Mouse (Mus musculus) frontal cortex, adult 2 months (tissue): ENCODE measurements at regions not wholly inside any gene's neighbourhood (a gene's known extent, or its start where the extent isn't known, plus 50 kb on each side); places are given as distances from the start of the nearest gene placed in this dataset.

Experiments
- DNase-seq, 2 experiments: peaks; one replicate each; pipeline ENCODE4 v3.0.0; 2022; ENCODE audit warnings: low spot score in 1 of 2; ENCODE audit errors: extremely low spot score in 1 of 2

DNA sequence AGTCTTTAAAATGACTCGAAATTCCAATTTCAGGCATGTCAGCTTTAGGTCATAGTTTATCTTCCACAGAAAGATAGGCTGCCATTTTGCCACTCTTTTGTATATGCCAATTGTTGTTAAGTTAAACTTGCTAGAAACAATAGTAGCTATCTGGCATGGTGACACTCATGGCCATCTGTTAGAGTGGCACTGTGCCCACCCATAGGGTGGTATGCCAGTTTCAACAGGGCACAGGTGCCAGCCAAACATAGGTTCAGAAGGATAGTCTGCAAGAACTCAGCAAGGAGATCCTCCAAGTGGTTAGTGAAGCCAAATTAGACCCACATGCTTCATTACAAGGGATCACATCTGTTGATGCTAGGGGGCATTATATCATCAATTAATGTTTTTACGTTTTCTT, 135.8 kb upstream of the Gm6812 start:
- no peak for DNase-seq

DNA sequence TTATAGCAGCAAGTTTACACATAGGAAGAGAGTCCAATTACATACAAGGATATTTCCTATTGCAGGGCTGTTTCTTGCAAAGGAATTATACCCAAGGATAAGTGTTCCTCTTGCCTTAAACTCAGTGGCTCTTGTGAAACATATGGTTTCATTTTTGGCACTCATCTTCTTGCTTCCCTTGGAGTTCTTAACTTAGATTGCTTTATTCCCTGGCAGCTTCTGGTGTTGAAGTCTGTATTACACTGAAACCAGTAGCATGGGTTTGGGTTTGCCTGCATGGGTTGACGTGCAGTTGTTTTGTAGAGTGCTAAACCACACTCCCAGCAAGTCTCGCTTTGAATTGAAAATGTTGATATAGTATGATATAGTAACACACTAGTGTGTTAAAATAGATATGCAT, 116.3 kb upstream of the Gm6812 start:
- peak in 1 of 2 experiments; percentile 24 for DNase-seq

DNA sequence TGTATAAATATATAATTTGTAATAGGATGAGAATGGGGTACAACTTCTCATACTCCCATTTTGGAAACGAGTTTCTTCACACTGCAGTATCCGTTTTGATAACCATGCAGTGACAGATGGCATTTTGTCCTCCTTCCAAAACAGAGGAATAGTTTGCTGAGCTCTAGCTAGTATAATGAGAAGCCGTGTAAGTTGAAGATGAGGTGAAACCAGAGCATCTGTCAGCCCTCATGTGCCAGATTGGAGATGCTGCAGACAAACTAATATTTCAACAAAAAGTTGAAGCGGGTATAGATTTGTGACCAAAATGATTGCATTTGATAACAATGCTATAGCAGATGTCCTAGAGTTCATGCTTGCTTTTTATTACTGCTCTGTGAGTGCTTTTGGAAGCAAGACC, 115.1 kb upstream of the Gm6812 start:
- peak in 1 of 2 experiments; percentile 35 for DNase-seq
